In the genomic region with DNA sequence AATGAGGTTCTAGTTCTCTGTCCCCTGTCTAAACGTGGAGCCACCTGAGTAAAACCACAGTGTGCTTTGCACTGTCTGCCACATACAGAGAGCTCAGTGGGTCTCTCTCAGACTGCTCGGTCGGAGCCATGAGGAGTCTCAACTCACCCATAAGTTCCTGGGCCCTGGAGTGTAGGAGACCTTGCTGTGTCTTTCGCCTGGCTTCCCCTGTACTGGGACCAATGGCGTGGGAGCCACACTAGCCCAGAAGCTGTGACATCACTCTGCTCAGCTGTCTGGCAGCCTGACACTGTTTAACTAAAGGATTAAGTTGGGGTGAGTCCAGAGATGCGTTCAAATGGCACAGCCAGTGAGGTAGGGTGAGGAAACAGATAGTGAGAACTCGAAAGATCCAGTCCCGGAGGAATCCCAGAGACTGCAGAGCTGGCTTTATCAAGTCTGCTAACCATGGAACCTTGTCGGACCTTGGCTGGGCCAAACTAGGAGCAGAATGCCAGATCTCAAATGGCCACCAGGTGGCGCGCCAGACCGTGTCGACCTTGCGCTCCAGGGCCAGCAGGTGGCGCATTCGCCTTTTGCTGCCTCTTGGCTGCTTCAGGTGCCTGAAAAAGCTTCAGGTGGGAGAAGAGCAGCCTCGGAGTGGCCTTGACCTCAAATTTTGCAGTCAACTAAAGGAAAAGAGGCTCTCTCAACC, we compare ENCODE assay signal across 8 mouse cellular contexts. TPM values are rescaled to one million over a fixed set of nuclear protein-coding genes. Genes with fewer than 3 reads are reported as not detected.
DNase-seq lines count a peak whose midpoint lies in the region; ATAC-seq and TF ChIP-seq lines count a peak whose summit lies in the region.

No protein-coding gene starts in this region.

- no peak overlapping the region for H3K4me3 ChIP-seq in hindbrain, postnatal 0 days (ENCODE audit: low read length)
- H3K4me3 ChIP-seq in megakaryocyte, embryonic 14.5 days (replicated peaks) = peak overlapping the region; percentile 30

- no peaks in the 10 kb centered on the region for H3K9me3 ChIP-seq in hindbrain, postnatal 0 days (ENCODE audit: low read length)
- peaks cover 12% of the 10 kb centered on the region for H3K9me3 ChIP-seq in megakaryocyte, embryonic 14.5 days

- peak; percentile 100 for TF ChIP-seq CTCF in Patski (IDR thresholded peaks at IDR 0.05)
- peak; percentile 100 for TF ChIP-seq CTCF in hindbrain, postnatal 0 days (IDR thresholded peaks at IDR 0.05; ENCODE audit: low read depth)

- H3K4me1 ChIP-seq in hindbrain, postnatal 0 days (ENCODE audit: insufficient read depth, low read length) = no peaks in the 10 kb centered on the region
- peaks cover 10% of the 10 kb centered on the region for H3K4me1 ChIP-seq in megakaryocyte, embryonic 14.5 days

- H3K27me3 ChIP-seq in Patski = no peaks in the 10 kb centered on the region
- H3K27me3 ChIP-seq in hindbrain, postnatal 0 days (ENCODE audit: insufficient read depth, low read length) = no peaks in the 10 kb centered on the region
- peaks cover 47% of the 10 kb centered on the region for H3K27me3 ChIP-seq in megakaryocyte, embryonic 14.5 days (replicated peaks)

- peak; percentile 41 for DNase-seq in Patski (ENCODE audit: low read depth, low spot score)
- peak; percentile 95 for DNase-seq in cerebellum, postnatal 14 days
- DNase-seq in frontal cortex, postnatal 36 days (ENCODE audit: low spot score in 2 of 2) = peak; percentile 84 to 93
- peak; percentile 90 for DNase-seq in hindbrain, postnatal 0 days (ENCODE audit: low spot score)
- DNase-seq in left cerebral cortex, adult 11 months (ENCODE audit: low spot score) = peak; percentile 58
- DNase-seq in right cerebral cortex, adult 18-20 months = peak; percentile 69
- DNase-seq in urinary bladder, adult 18-20 months (ENCODE audit: low spot score in 2 of 2) = peak; percentile 67 to 92

- POLR2A ChIA-PET in Patski (lab: Charles Lee) = no interaction called here

- in situ Hi-C loops in Patski (cut with MboI; ENCODE audit: low pct_unique_long_range_greater_than_20kb) = loop anchor here (25.0 kb wide), 2 partner anchors 923 to 1098 kb away; no protein-coding TSS in a partner anchor

- H3K4me2 ChIP-seq in hindbrain, postnatal 0 days (ENCODE audit: low read depth, low read length) = no peak overlapping the region

- H3K27ac ChIP-seq in hindbrain, postnatal 0 days = no peak overlapping the region

- CTCF ChIA-PET in Patski (lab: Charles Lee) = interaction anchor here (0.5 to 2.1 kb wide), 30 partner anchors 10 to 1102 kb away, joined by 3 to 18 read pairs (median 4); no protein-coding TSS in a partner anchor

- peak; percentile 72 for ATAC-seq in Patski
- peak; percentile 57 for ATAC-seq in hindbrain, postnatal 0 days

- no peak overlapping the region for H3K9ac ChIP-seq in hindbrain, postnatal 0 days (replicated peaks; ENCODE audit: low read length)

- 26% methylated on average over 17 of the region's 17 CpGs for WGBS in hindbrain, postnatal 0 days

- H3K36me3 ChIP-seq in hindbrain, postnatal 0 days (ENCODE audit: insufficient read depth, low read length) = no peaks in the 10 kb centered on the region
- H3K36me3 ChIP-seq in megakaryocyte, embryonic 14.5 days (replicated peaks; ENCODE audit: low read length) = no peaks in the 10 kb centered on the region

RNA-seq across cellular contexts. Expression of a gene that starts 20.3 kb away (rescaled TPM):
- polyA plus RNA-seq in Patski (2021) = not detected
- not detected in 2 replicates for total RNA-seq in hindbrain, postnatal 0 days (2014; rRNA removed)
- 0.05 TPM in 1 of 2 replicates, not detected in the other for polyA plus RNA-seq in hindbrain, postnatal 0 days (2015; fragmentation: Nextera tagmentation; extraction: Ambion mirVana)
- polyA plus RNA-seq in megakaryocyte, embryonic 14.5 days (2012; ENCODE audit: insufficient read depth, low replicate concordance) = not detected in 2 replicates

RNA-seq across cellular contexts. Expression of a gene that starts 21.4 kb away (rescaled TPM):
- polyA plus RNA-seq in Patski (2021) = 2.4 TPM
- total RNA-seq in hindbrain, postnatal 0 days (2014; rRNA removed) = 11.4 and 13.7 TPM in 2 replicates
- 21.3 and 21.7 TPM in 2 replicates for polyA plus RNA-seq in hindbrain, postnatal 0 days (2015; fragmentation: Nextera tagmentation; extraction: Ambion mirVana)
- polyA plus RNA-seq in megakaryocyte, embryonic 14.5 days (2012; ENCODE audit: insufficient read depth, low replicate concordance) = 1.4 TPM in 1 of 2 replicates, not detected in the other

Comparison
In these comparisons a context has a peak if more than half of its experiments do, and no peak if none do; other contexts are left out.
1. DNase-seq: peak in every context shown above with its lines; median percentile 95 in cerebellum, postnatal 14 days; 90 in hindbrain, postnatal 0 days; 88 in frontal cortex, postnatal 36 days; 80 in urinary bladder, adult 18-20 months; 69 in right cerebral cortex, adult 18-20 months; 58 in left cerebral cortex, adult 11 months; 41 in Patski.